Mouse (Mus musculus) G1E (cell line): ENCODE results near the gene Gm884.

Source experiments
- CTCF ChIP-seq: IDR thresholded peaks from 2 replicates; pipeline ENCODE4 v1.5.1; 2012; ENCODE audit warnings: low read depth, low read length, inconsistent platforms, mixed read lengths
- GATA1 ChIP-seq: IDR thresholded peaks from 2 replicates; pipeline ENCODE4 v1.6.1; 2012; ENCODE audit warnings: borderline replicate concordance, low read length, inconsistent platforms, mixed read lengths
- GATA2 ChIP-seq: IDR thresholded peaks from 2 replicates; pipeline ENCODE4 v1.6.1; 2012; ENCODE audit warnings: low read depth, low read length, inconsistent platforms, borderline replicate concordance
- POLR2AphosphoS5 ChIP-seq: IDR thresholded peaks from 2 replicates; pipeline ENCODE4 v1.6.1; 2012; ENCODE audit warnings: low read depth, low read length, inconsistent platforms; ENCODE audit not compliant: insufficient replicate concordance
- TAL1 ChIP-seq: conservative IDR thresholded peaks from 2 replicates; pipeline ENCODE4 v1.6.1; 2012; ENCODE audit warnings: low read depth, low read length, inconsistent platforms, mixed read lengths

GRCm38 (mm10) chr11:103666181-103666906, 45.4 kb upstream of the Gm884 start:
- TF ChIP-seq CTCF (no peak), GATA1 (no peak), TAL1 (no peak), GATA2 (no peak), POLR2AphosphoS5 (no peak)
